Mouse (Mus musculus) MEL (cell line): ENCODE data around the gene Ube2g2.

ENCODE experiments used
- CTCF ChIP-seq, 3 experiments: IDR thresholded peaks in 2 of 3; conservative IDR thresholded peaks in 1 of 3; 2 replicates each; pipeline ENCODE4 v1.5.1; 2011 to 2012; ENCODE audit warnings: low read length in 3 of 3, low read depth in 2 of 3, mild to moderate bottlenecking in 2 of 3, improper control_type of control experiment in 1 of 3, inconsistent platforms in 1 of 3, mixed read lengths in 1 of 3, moderate library complexity in 1 of 3; ENCODE audit not compliant: control insufficient read depth in 1 of 3, insufficient read depth in 1 of 3, poor library complexity in 1 of 3, severe bottlenecking in 1 of 3
- EP300 ChIP-seq, 2 experiments: IDR thresholded peaks; 2 replicates each; pipeline ENCODE4 v1.6.1; 2011; ENCODE audit warnings: improper control_type of control experiment in 2 of 2, low read length in 2 of 2, low read depth in 1 of 2, mild to moderate bottlenecking in 1 of 2
- ETS1 ChIP-seq: IDR thresholded peaks from 2 replicates; pipeline ENCODE4 v1.6.1; 2012; ENCODE audit warnings: low read depth, mild to moderate bottlenecking, inconsistent platforms, low read length, improper control_type of control experiment, moderate library complexity
- POLR2A ChIP-seq, 2 experiments: IDR thresholded peaks; 2 replicates each; pipeline ENCODE4 v1.6.1; 2011 to 2012; ENCODE audit warnings: low read length in 2 of 2, mild to moderate bottlenecking in 2 of 2, control low read depth in 1 of 2, improper control_type of control experiment in 1 of 2, low read depth in 1 of 2, moderate library complexity in 1 of 2; ENCODE audit not compliant: control insufficient read depth in 1 of 2, insufficient read depth in 1 of 2, poor library complexity in 1 of 2
- POLR2AphosphoS2 ChIP-seq: IDR thresholded peaks from 2 replicates; pipeline ENCODE4 v1.6.1; 2011; ENCODE audit warnings: low read length, improper control_type of control experiment
- TAL1 ChIP-seq: IDR thresholded peaks from 2 replicates; pipeline ENCODE4 v1.6.1; 2012; ENCODE audit warnings: mild to moderate bottlenecking, inconsistent platforms, low read length, moderate library complexity, mixed read lengths
- UBTF ChIP-seq: IDR thresholded peaks from 2 replicates; pipeline ENCODE4 v1.6.1; 2012; ENCODE audit warnings: low read depth, mild to moderate bottlenecking, inconsistent platforms, low read length, improper control_type of control experiment, moderate library complexity, borderline replicate concordance; ENCODE audit not compliant: insufficient read depth
- USF1 ChIP-seq: IDR thresholded peaks from 2 replicates; pipeline ENCODE4 v1.6.1; 2014; ENCODE audit warnings: low read depth, mild to moderate bottlenecking, inconsistent platforms, low read length, improper control_type of control experiment, moderate library complexity
- USF2 ChIP-seq, 2 experiments: IDR thresholded peaks; 2 replicates each; pipeline ENCODE4 v1.6.1; 2011 to 2012; ENCODE audit warnings: improper control_type of control experiment in 2 of 2, low read length in 2 of 2, borderline replicate concordance in 1 of 2, inconsistent platforms in 1 of 2, low read depth in 1 of 2, mild to moderate bottlenecking in 1 of 2; ENCODE audit not compliant: insufficient read depth in 1 of 2
- ZC3H11A ChIP-seq: IDR thresholded peaks from 2 replicates; pipeline ENCODE4 v1.6.1; 2012; ENCODE audit warnings: low read depth, mild to moderate bottlenecking, inconsistent platforms, low read length, improper control_type of control experiment
- ZMIZ1 ChIP-seq: IDR thresholded peaks from 2 replicates; pipeline ENCODE4 v1.6.1; 2012; ENCODE audit warnings: low read depth, mild to moderate bottlenecking, inconsistent platforms, low read length, improper control_type of control experiment, moderate library complexity

DNA sequence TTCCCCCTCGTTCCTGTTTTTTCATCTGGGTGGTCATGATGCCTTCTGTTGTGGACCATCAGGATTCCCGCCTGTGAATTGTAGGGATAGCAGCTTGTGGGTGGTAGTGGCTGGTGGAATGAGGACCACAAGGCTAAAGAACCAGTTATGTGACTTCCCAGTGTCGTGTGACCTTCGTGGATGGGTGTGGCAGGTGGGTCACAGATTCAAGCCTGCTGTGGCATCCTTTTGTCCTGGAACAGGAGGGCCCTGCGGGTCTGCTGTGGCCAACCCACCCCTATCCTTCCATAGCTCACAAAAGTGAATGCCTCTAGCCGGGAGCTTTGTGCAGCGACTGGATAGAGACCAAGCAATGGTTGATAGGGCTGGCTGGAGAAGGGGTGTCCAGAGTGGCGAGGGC is 25.8 kb downstream of the Ube2g2 start:
- TF ChIP-seq EP300 (IDR thresholded peaks at IDR 0.05; ENCODE audit: low read depth in 1 of 2, low read length in 2 of 2) (no peak), POLR2A (IDR thresholded peaks at IDR 0.05; ENCODE audit: control insufficient read depth in 1 of 2, insufficient read depth in 1 of 2, low read depth in 1 of 2, low read length in 2 of 2, poor library complexity in 1 of 2) (no peak), USF1 (no peak), CTCF (IDR thresholded peaks at IDR 0.05 in 2 of 3, conservative IDR thresholded peaks at IDR 0.05 in 1 of 3; ENCODE audit: control insufficient read depth in 1 of 3, insufficient read depth in 1 of 3, low read depth in 2 of 3, low read length in 3 of 3, poor library complexity in 1 of 3, severe bottlenecking in 1 of 3) (no peak), ETS1 (no peak), ZMIZ1 (no peak), ZC3H11A (no peak), UBTF (no peak), POLR2AphosphoS2 (no peak), TAL1 (no peak), USF2 (IDR thresholded peaks at IDR 0.05; ENCODE audit: borderline replicate concordance in 1 of 2, insufficient read depth in 1 of 2, low read depth in 1 of 2, low read length in 2 of 2) (no peak)
